Mouse (Mus musculus) heart, postnatal 0 days (tissue): ENCODE measurements around the gene Ppat. TPM values are rescaled to one million over a fixed set of nuclear protein-coding genes. Genes with fewer than 3 reads are reported as not detected.

ENCODE experiments used
- ATAC-seq: fragments of 200-750 bp; cut with Nextera tagmentation; 2 replicates; pipeline ENCODE4 v1.8.0; 2017; ENCODE audit warnings: low read depth, moderate number of reproducible peaks, moderate library complexity; ENCODE audit not compliant: insufficient read depth
- DNase-seq: peaks from one replicate; pipeline ENCODE4 v3.0.0-alpha.2; 2016; ENCODE audit warnings: low spot score
- H3K27ac ChIP-seq: fragments of 300-500 bp; sonication (generic); 2 replicates; pipeline ENCODE4 v1.5.1; 2014; ENCODE audit warnings: low read depth, mild to moderate bottlenecking
- H3K27me3 ChIP-seq: fragments of 300-500 bp; sonication (generic); 2 replicates; pipeline ENCODE4 v1.6.1; 2014; ENCODE audit warnings: low read length, mixed read lengths; ENCODE audit not compliant: control insufficient read depth, insufficient read depth
- H3K36me3 ChIP-seq: fragments of 300-500 bp; sonication (generic); replicated peaks from 2 replicates; pipeline ENCODE4 v1.6.1; 2014; ENCODE audit warnings: low read length, mixed read lengths; ENCODE audit not compliant: control insufficient read depth, insufficient read depth
- H3K4me1 ChIP-seq: fragments of 300-500 bp; sonication (generic); 2 replicates; pipeline ENCODE4 v1.6.1; 2014; ENCODE audit warnings: antibody characterized with exemption; ENCODE audit not compliant: control insufficient read depth, insufficient read depth
- H3K4me2 ChIP-seq: fragments of 300-500 bp; sonication (generic); 2 replicates; pipeline ENCODE4 v1.6.1; 2014; ENCODE audit warnings: low read depth, mild to moderate bottlenecking, low read length, moderate library complexity
- H3K4me3 ChIP-seq: fragments of 300-500 bp; sonication (generic); 2 replicates; pipeline ENCODE4 v1.5.1; 2014; ENCODE audit warnings: low read depth, low read length
- H3K9ac ChIP-seq: fragments of 300-500 bp; sonication (generic); replicated peaks from 2 replicates; pipeline ENCODE4 v1.6.1; 2014; ENCODE audit warnings: low read depth, low read length, mixed read lengths
- H3K9me3 ChIP-seq: fragments of 300-500 bp; sonication (generic); replicated peaks from 2 replicates; pipeline ENCODE4 v1.6.1; 2016; ENCODE audit warnings: low read length; ENCODE audit not compliant: control insufficient read depth
- CTCF ChIP-seq: IDR thresholded peaks from 2 replicates; pipeline ENCODE4 v1.5.1; 2016; ENCODE audit warnings: antibody characterized with exemption, control low read depth, low read depth
- EP300 ChIP-seq: IDR thresholded peaks from 2 replicates; pipeline ENCODE4 v1.6.1; 2016; ENCODE audit warnings: antibody characterized with exemption, low read depth
- WGBS: fragments of 180-500 bp; shearing (Covaris S2); extraction: QIAGEN DNeasy Blood & Tissue Kit; methylation state at CpG from one replicate; pipeline ENCODE4 v1.1.7; 2014; 5-methylcytosine and 5-hydroxymethylcytosine counted together
- polyA plus RNA-seq: library from polyadenylated mRNA; unstranded; fragments of >200 nt; fragmentation: Nextera tagmentation; extraction: Ambion mirVana; gene quantifications from 2 replicates; pipeline ENCODE4 v1.2.1, GENCODE M21; 2015
- total RNA-seq: library from RNA; depleted of rRNA; stranded (reverse); fragments of >200 nt; gene quantifications from 2 replicates; pipeline ENCODE4 v1.2.3, GENCODE M21; 2014; ENCODE audit warnings: low replicate concordance

Ppat gene
- total and polyA plus RNA-seq, 2 experiments from 2014 or later = 16.2 to 24.2 TPM

DNA sequence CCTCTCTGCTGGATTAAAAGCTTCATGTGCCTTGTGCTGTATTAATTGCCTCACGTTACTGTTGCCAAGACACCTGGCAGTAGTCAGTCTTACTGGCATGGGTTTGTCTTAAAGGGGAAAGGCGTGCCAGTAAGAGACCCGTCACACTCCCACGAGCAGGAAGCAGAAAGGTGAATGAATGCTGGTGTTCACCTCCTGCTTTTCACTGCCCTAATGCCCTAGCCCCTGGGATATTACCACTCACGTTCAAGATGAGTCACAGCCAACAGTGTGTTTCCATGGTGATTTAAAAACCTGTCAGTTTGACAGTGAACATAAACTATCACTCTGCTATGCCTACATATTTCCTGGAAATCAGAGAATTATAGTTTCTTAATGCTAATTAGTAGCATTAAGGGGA is 17.9 kb upstream of the Ppat start:
- Histone ChIP-seq H3K4me2 (no peak overlapping the region), H3K9ac (no peak overlapping the region), H3K9me3 (no peaks in the 10 kb centered on the region), H3K27ac (no peak overlapping the region), H3K4me1 (0 out of 2 replicates have a peak, but pooled peaks cover 5% of the 10 kb centered on the region), H3K4me3 (no peak overlapping the region), H3K27me3 (no peaks in the 10 kb centered on the region), H3K36me3 (peaks cover 61% of the 10 kb centered on the region)
- TF ChIP-seq CTCF = no peak
- TF ChIP-seq EP300 = no peak
- WGBS = 65% methylated on average over 5 of the region's 5 CpGs
- DNase-seq = no peak
- no peak for ATAC-seq

DNA sequence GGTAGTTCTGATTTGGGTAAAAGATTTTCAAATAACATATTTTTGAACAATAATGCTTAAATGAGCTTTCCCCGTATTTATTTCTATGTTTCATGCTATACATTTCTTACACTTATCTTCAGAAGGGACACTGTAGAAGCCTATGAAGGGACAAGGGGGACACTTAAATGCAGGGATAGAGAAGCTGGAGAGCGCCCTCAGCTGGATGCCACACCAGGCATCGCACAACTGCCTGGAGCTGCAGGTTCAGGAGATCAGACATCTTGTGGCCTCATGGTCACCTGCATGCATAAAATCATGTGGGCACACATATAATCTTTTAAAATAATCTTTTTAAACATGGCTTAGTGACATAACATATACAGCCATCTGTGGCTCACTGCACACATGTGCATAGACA is 13.3 kb upstream of the Ppat start:
- Histone ChIP-seq H3K9ac (no peak overlapping the region), H3K36me3 (peaks cover 91% of the 10 kb centered on the region), H3K4me1 (no peaks in the 10 kb centered on the region), H3K4me3 (no peak overlapping the region), H3K27ac (no peak overlapping the region), H3K27me3 (no peaks in the 10 kb centered on the region), H3K9me3 (no peaks in the 10 kb centered on the region), H3K4me2 (no peak overlapping the region)
- ATAC-seq (no peak), DNase-seq (no peak)
- WGBS = 89% methylated on average over 3 of the region's 3 CpGs
- peak; percentile 38 for TF ChIP-seq CTCF
- no peak for TF ChIP-seq EP300

DNA sequence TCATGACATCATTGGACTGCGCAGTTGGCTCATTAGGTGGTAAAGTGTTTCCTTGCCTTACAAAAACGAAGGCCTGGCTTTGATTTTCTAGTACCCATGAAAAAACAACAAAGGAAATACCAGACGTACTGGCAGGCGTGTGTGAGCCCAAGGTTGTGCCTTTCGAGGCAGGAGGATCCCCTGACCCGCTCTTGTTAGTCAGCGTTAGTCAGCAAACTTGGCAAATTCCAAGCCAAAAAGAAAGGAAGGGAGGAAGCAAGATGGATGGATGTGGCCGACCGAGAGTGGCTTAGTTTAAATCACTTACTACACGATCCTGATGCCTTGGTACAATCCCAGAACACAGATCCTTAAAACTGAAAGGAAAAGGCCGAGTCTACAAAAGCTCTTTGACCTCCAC is 11.2 kb upstream of the Ppat start:
- ATAC-seq = no peak
- WGBS = 81% methylated on average over 11 of the region's 11 CpGs
- no peaks in the 10 kb centered on the region for H3K4me1 ChIP-seq
- DNase-seq = no peak
- H3K4me2 ChIP-seq = no peak overlapping the region
- TF ChIP-seq EP300 (no peak), CTCF (no peak)
- H3K4me3 ChIP-seq = no peak overlapping the region
- no peaks in the 10 kb centered on the region for H3K9me3 ChIP-seq
- no peak overlapping the region for H3K9ac ChIP-seq
- no peak overlapping the region for H3K27ac ChIP-seq
- no peaks in the 10 kb centered on the region for H3K27me3 ChIP-seq
- H3K36me3 ChIP-seq = peaks cover 90% of the 10 kb centered on the region

- Histone ChIP-seq H3K27ac (no peak overlapping the region), H3K9ac (no peak overlapping the region), H3K4me1 (no peaks in the 10 kb centered on the region), H3K4me2 (no peak overlapping the region), H3K4me3 (no peak overlapping the region), H3K36me3 (peaks cover 81% of the 10 kb centered on the region), H3K27me3 (no peaks in the 10 kb centered on the region), H3K9me3 (no peaks in the 10 kb centered on the region)
- no peak for ATAC-seq
- 85% methylated on average over 5 of the region's 5 CpGs for WGBS
- TF ChIP-seq CTCF (no peak), EP300 (no peak)
- DNase-seq = no peak
These were observed 8.2 kb upstream of the Ppat start for GRCm38 (mm10) chr5:76959587-76959986.

- Histone ChIP-seq H3K27ac (no peak overlapping the region), H3K4me2 (no peak overlapping the region)
These were observed 6.6 kb upstream of the Ppat start for GRCm38 (mm10) chr5:76957954-76958353.

DNA sequence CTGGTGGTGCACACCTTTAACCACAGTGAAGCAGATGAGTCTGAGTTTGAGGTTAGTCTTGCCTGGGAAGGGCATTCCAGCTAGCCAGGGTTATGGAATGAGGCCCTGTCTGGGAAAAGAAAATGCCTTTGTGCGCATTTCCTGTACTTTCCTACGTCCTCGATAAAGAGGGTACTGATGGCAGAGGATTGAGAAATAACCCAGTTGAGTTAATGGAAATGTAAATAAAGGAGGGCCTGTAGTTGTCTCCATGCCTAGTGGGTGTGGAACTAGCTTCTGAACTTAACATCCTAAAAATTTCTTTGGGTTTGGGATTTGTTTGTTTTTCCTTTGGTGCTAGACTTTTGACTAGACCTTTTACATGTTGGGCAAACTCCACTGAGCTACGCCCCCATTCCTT is 4.1 kb upstream of the Ppat start:
- no peak overlapping the region for H3K9ac ChIP-seq
- H3K4me1 ChIP-seq = peaks cover 14% of the 10 kb centered on the region
- no peaks in the 10 kb centered on the region for H3K9me3 ChIP-seq
- 66% methylated on average over 4 of the region's 4 CpGs for WGBS
- peak; percentile 21 for DNase-seq
- ATAC-seq = no peak
- H3K27me3 ChIP-seq = no peaks in the 10 kb centered on the region
- TF ChIP-seq CTCF (no peak), EP300 (no peak)
- H3K4me2 ChIP-seq = no peak overlapping the region
- H3K36me3 ChIP-seq = peaks cover 39% of the 10 kb centered on the region
- no peak overlapping the region for H3K4me3 ChIP-seq
- no peak overlapping the region for H3K27ac ChIP-seq

More at GRCm38 (mm10) chr5:76957954-76958353, 6.6 kb upstream of the Ppat start:
- DNase-seq (no peak), ATAC-seq (no peak)
- no peak overlapping the region for H3K4me3 ChIP-seq
- H3K27me3 ChIP-seq = no peaks in the 10 kb centered on the region
- H3K9me3 ChIP-seq = no peaks in the 10 kb centered on the region
- peaks cover 64% of the 10 kb centered on the region for H3K36me3 ChIP-seq
- 93% methylated on average over 1 of the region's 1 CpGs for WGBS
- TF ChIP-seq CTCF (0 out of 2 replicates have a peak, but pooled peaks have one; percentile 4), EP300 (no peak)
- H3K9ac ChIP-seq = no peak overlapping the region
- peaks cover 5% of the 10 kb centered on the region; the same call in 1 of the 2 replicates for H3K4me1 ChIP-seq
